Mouse (Mus musculus): ENCODE results near the gene Armc9.

DNA sequence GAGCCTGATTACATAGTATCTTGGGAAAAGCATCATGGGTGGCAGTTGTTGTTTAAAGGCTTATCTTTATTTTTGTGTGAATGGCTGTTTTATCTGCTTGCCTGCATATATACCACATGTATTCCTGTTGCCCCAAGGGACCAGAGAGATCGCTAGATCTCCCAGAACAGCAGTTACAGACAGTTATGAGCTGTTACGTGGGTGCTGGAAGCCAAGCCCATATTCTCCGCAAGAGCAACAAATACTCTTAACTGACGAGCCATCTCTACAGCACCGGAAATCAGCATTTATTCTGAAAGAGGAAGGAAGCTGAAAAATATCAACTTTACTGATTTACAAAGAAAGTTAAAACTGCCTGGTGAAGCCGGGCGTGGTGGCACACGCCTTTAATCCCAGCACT, 74.1 kb downstream of the Armc9 start:
- TF ChIP-seq CTCF (conservative IDR thresholded peaks at IDR 0.05 in 1 of 2, IDR thresholded peaks at IDR 0.05 in 1 of 2; ENCODE audit: low read depth in 2 of 2, low read length in 2 of 2), result no peak
- no peak for TF ChIP-seq USF1 (IDR thresholded peaks at IDR 0.05; ENCODE audit: low read depth, low read length)
- TF ChIP-seq RCOR1 (conservative IDR thresholded peaks at IDR 0.05; ENCODE audit: low read depth, low read length), result no peak
- TF ChIP-seq POLR2A (IDR thresholded peaks at IDR 0.05; ENCODE audit: low read depth, low read length), result no peak
- no peak for TF ChIP-seq ETS1 (conservative IDR thresholded peaks at IDR 0.05; ENCODE audit: low read depth, low read length)
- no peak for TF ChIP-seq EP300 (IDR thresholded peaks at IDR 0.05; ENCODE audit: low read length)
- no peak for TF ChIP-seq RAD21 (IDR thresholded peaks at IDR 0.05; ENCODE audit: low read depth, low read length)
- TF ChIP-seq ZMIZ1 (IDR thresholded peaks at IDR 0.05; ENCODE audit: low read depth, low read length), result no peak
- no peak for TF ChIP-seq MAX (IDR thresholded peaks at IDR 0.05; ENCODE audit: low read length)
- TF ChIP-seq KAT2A (IDR thresholded peaks at IDR 0.05; ENCODE audit: insufficient replicate concordance, low read length), result no peak
- no peak for TF ChIP-seq USF2 (conservative IDR thresholded peaks at IDR 0.05; ENCODE audit: low read depth, low read length)
- TF ChIP-seq GABPA (IDR thresholded peaks at IDR 0.05; ENCODE audit: insufficient replicate concordance, low read depth, low read length), result no peak
- no peak for TF ChIP-seq JUND (conservative IDR thresholded peaks at IDR 0.05; ENCODE audit: low read depth, low read length)
- TF ChIP-seq TBP (conservative IDR thresholded peaks at IDR 0.05; ENCODE audit: low read depth, low read length), result no peak

All from CH12.LX (cell line).